Comparison of ENCODE assay signal across 20 mouse cellular contexts in the genomic region with DNA sequence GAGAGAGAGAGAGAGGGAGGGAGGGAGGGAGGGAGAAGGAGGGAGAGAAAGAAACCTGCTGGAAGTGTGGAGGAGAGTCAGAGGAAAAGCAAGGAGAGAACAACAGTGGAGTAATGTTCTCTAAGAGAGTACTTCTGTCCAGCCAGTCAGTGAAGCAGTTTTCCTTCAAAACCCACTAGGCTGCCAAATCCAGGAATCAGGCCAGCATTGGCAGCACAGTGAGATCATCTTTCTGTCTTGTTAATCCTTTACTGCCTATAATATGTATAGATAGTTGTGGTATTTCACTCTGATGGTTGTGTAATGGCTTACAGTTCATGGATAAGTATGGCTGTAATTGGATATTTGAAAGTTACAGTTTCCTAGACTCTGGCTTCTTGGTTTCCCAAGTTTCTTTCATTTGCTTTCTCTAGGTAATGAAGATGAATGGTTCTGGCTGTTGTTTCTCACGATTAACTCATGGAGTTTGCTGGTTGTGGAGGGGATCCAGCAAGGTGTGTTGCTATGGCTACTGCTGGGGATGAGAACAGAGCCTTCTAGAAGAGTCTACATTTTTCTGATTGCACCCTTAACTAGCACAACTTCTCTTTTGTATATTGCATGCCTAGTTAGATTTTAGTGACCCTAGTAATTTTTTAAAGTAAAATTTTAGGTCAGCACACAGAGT.
DNase-seq lines count a peak whose midpoint lies in the region; ATAC-seq and TF ChIP-seq lines count a peak whose summit lies in the region.
"Had no signal": no experiment of that assay in that cellular context is flagged by ENCODE, and none has a peak within 500 bp of the region (broad histone marks: within the 10 kb centered on the region; RNA-seq: fewer than 3 reads in every experiment).

No protein-coding gene starts in this region.

- H3K27ac ChIP-seq in forebrain, postnatal 0 days (ENCODE audit: low read depth, low read length) = no peak overlapping the region
- no peak overlapping the region for H3K27ac ChIP-seq in forebrain, embryonic 12.5 days
- H3K27ac ChIP-seq in lung, embryonic 14.5 days (ENCODE audit: low read depth) = no peak overlapping the region
- no peak overlapping the region for H3K27ac ChIP-seq in stomach, embryonic 16.5 days (ENCODE audit: low read length)
- H3K27ac ChIP-seq: intestine, embryonic 15.5 days; left cerebral cortex, adult 2 months; liver, embryonic 14.5 days; neural tube, embryonic 12.5 days had no signal

- no peak overlapping the region for H3K9ac ChIP-seq in forebrain, postnatal 0 days
- H3K9ac ChIP-seq in forebrain, embryonic 12.5 days = no peak overlapping the region
- no peak overlapping the region for H3K9ac ChIP-seq in lung, embryonic 14.5 days
- no peak overlapping the region for H3K9ac ChIP-seq in stomach, embryonic 16.5 days (ENCODE audit: low read length)
- H3K9ac ChIP-seq: intestine, embryonic 15.5 days; liver, embryonic 14.5 days; neural tube, embryonic 12.5 days had no signal

- no peaks in the 10 kb centered on the region for H3K36me3 ChIP-seq in forebrain, postnatal 0 days (ENCODE audit: insufficient read depth)
- H3K36me3 ChIP-seq in forebrain, embryonic 12.5 days (replicated peaks) = no peaks in the 10 kb centered on the region
- H3K36me3 ChIP-seq in lung, embryonic 14.5 days (ENCODE audit: insufficient read depth) = no peaks in the 10 kb centered on the region
- no peaks in the 10 kb centered on the region for H3K36me3 ChIP-seq in stomach, embryonic 16.5 days (ENCODE audit: control insufficient read depth, insufficient read depth, low read length)
- H3K36me3 ChIP-seq: intestine, embryonic 15.5 days; neural tube, embryonic 12.5 days had no signal

- H3K4me2 ChIP-seq in forebrain, postnatal 0 days (ENCODE audit: low read depth) = no peak overlapping the region
- H3K4me2 ChIP-seq in forebrain, embryonic 12.5 days = no peak overlapping the region
- H3K4me2 ChIP-seq in lung, embryonic 14.5 days = no peak overlapping the region
- H3K4me2 ChIP-seq in stomach, embryonic 16.5 days (ENCODE audit: low read depth, low read length) = no peak overlapping the region
- H3K4me2 ChIP-seq: intestine, embryonic 15.5 days; midbrain, embryonic 11.5 days; neural tube, embryonic 12.5 days had no signal

- no peaks in the 10 kb centered on the region for H3K4me1 ChIP-seq in forebrain, postnatal 0 days (ENCODE audit: insufficient read depth)
- H3K4me1 ChIP-seq in forebrain, embryonic 12.5 days = peaks cover 4% of the 10 kb centered on the region; the same call in 1 of the 2 replicates
- peaks cover 3% of the 10 kb centered on the region; the same call in 1 of the 2 replicates for H3K4me1 ChIP-seq in lung, embryonic 14.5 days (ENCODE audit: insufficient read depth)
- H3K4me1 ChIP-seq in stomach, embryonic 16.5 days (ENCODE audit: control insufficient read depth, insufficient read depth, low read length) = no peaks in the 10 kb centered on the region
- H3K4me1 ChIP-seq: neural tube, embryonic 12.5 days had no signal

- TF ChIP-seq CTCF in forebrain, postnatal 0 days (IDR thresholded peaks at IDR 0.05; ENCODE audit: low read depth) = no peak
- no peak for TF ChIP-seq CTCF in lung, embryonic 14.5 days (IDR thresholded peaks at IDR 0.05; ENCODE audit: low read depth)

- ATAC-seq in forebrain, postnatal 0 days = no peak; the same call in 1 of the 2 replicates
- ATAC-seq in forebrain, embryonic 12.5 days (ENCODE audit: low FRiP score) = no peak
- ATAC-seq in lung, embryonic 14.5 days (ENCODE audit: insufficient read depth) = no peak
- 0 out of 2 replicates have a peak, but pooled peaks have one; percentile 17 for ATAC-seq in stomach, embryonic 16.5 days (ENCODE audit: insufficient read depth, low FRiP score)
- ATAC-seq: intestine, embryonic 15.5 days had no signal

- 19% methylated on average over 1 of the region's 1 CpGs for WGBS in forebrain, postnatal 0 days
- 40% methylated on average over 1 of the region's 1 CpGs for WGBS in forebrain, embryonic 12.5 days
- WGBS in lung, embryonic 14.5 days = 9% methylated on average over 1 of the region's 1 CpGs
- 27% methylated on average over 1 of the region's 1 CpGs for WGBS in stomach, embryonic 16.5 days

- DNase-seq in forebrain, postnatal 0 days = peak; percentile 13
- peak; percentile 27 for DNase-seq in lung, embryonic 14.5 days
- DNase-seq in lung, postnatal 14 days = no peak
- DNase-seq in brain, adult 2 months (ENCODE audit: low read depth, low spot score) = peak; percentile 32
- no peak for DNase-seq in adrenal gland, postnatal 36 days
- DNase-seq in ovary, adult 18-20 months (ENCODE audit: low spot score) = no peak
- DNase-seq: adrenal gland, postnatal 10 days; B cell, adult 2 months; cerebellum, adult 2 months; gastrocnemius, postnatal 14 days; kidney, postnatal 4 days; layer of hippocampus, adult 9-11 months had no signal

- no peaks in the 10 kb centered on the region for H3K9me3 ChIP-seq in forebrain, postnatal 0 days (ENCODE audit: low read length)
- no peaks in the 10 kb centered on the region for H3K9me3 ChIP-seq in forebrain, embryonic 12.5 days
- H3K9me3 ChIP-seq in lung, embryonic 14.5 days (ENCODE audit: low read depth, low read length) = no peaks in the 10 kb centered on the region
- 0 out of 2 replicates have a peak, but pooled peaks cover 3% of the 10 kb centered on the region for H3K9me3 ChIP-seq in stomach, embryonic 16.5 days (replicated peaks; ENCODE audit: control insufficient read depth, low read length)
- H3K9me3 ChIP-seq: intestine, embryonic 15.5 days; neural tube, embryonic 12.5 days had no signal

- H3K4me3 ChIP-seq in forebrain, postnatal 0 days (ENCODE audit: low read depth, low read length) = no peak overlapping the region
- no peak overlapping the region for H3K4me3 ChIP-seq in forebrain, embryonic 12.5 days (replicated peaks)
- H3K4me3 ChIP-seq in lung, embryonic 14.5 days (ENCODE audit: low read depth, low read length) = no peak overlapping the region
- H3K4me3 ChIP-seq in stomach, embryonic 16.5 days (replicated peaks; ENCODE audit: low read length) = no peak overlapping the region
- H3K4me3 ChIP-seq: erythroblast, embryonic 14.5 days; intestine, embryonic 15.5 days; left cerebral cortex, adult 2 months; neural tube, embryonic 12.5 days had no signal

- no peaks in the 10 kb centered on the region for H3K27me3 ChIP-seq in forebrain, postnatal 0 days (ENCODE audit: insufficient read depth, low read length)
- no peaks in the 10 kb centered on the region for H3K27me3 ChIP-seq in forebrain, embryonic 12.5 days
- H3K27me3 ChIP-seq in lung, embryonic 14.5 days (ENCODE audit: insufficient read depth, low read length) = no peaks in the 10 kb centered on the region
- no peaks in the 10 kb centered on the region for H3K27me3 ChIP-seq in stomach, embryonic 16.5 days (ENCODE audit: control insufficient read depth, insufficient read depth, low read length)
- H3K27me3 ChIP-seq: intestine, embryonic 15.5 days; neural tube, embryonic 12.5 days had no signal

Comparison
In these comparisons a context has a peak if more than half of its experiments do, and no peak if none do; other contexts are left out.
1. DNase-seq: peak in forebrain, postnatal 0 days (single experiment), lung, embryonic 14.5 days (single experiment) and brain, adult 2 months (single experiment); none in lung, postnatal 14 days (single experiment), adrenal gland, postnatal 36 days (0 of 2) and ovary, adult 18-20 months (single experiment).